In genomic region chr1:72243656-72244316, GRCm38 (mm10) we compare ENCODE assay signal across 7 mouse cellular contexts. TPM values are rescaled to one million over a fixed set of nuclear protein-coding genes. Genes with fewer than 3 reads are reported as not detected.
DNase-seq lines count a peak whose midpoint lies in the region; ATAC-seq lines count a peak whose summit lies in the region.

No protein-coding gene starts in this region.

- under 1% methylated on average over 47 of the region's 47 CpGs for WGBS in intestine, embryonic 16.5 days
- WGBS in midbrain, embryonic 11.5 days: 0% methylated on average over 45 of the region's 47 CpGs

- H3K4me3 ChIP-seq in intestine, embryonic 16.5 days (ENCODE audit: low read length): peak overlapping the region; percentile 53
- H3K4me3 ChIP-seq in midbrain, embryonic 11.5 days (ENCODE audit: low read depth, low read length): peak overlapping the region; percentile 38

- H3K9me3 ChIP-seq in intestine, embryonic 16.5 days (ENCODE audit: control insufficient read depth, low read length): no peaks in the 10 kb centered on the region
- no peaks in the 10 kb centered on the region for H3K9me3 ChIP-seq in midbrain, embryonic 11.5 days (ENCODE audit: control insufficient read depth, low read length)

- H3K27me3 ChIP-seq in intestine, embryonic 16.5 days (replicated peaks; ENCODE audit: control insufficient read depth, insufficient read depth, low read length): no peaks in the 10 kb centered on the region
- H3K27me3 ChIP-seq in midbrain, embryonic 11.5 days (ENCODE audit: control insufficient read depth, insufficient read depth, low read length): no peaks in the 10 kb centered on the region

- H3K4me2 ChIP-seq in intestine, embryonic 16.5 days (ENCODE audit: low read depth, low read length): peak overlapping the region; percentile 81
- peak overlapping the region; percentile 48 for H3K4me2 ChIP-seq in midbrain, embryonic 11.5 days

- DNase-seq in adrenal gland, adult 18-20 months (ENCODE audit: low spot score in 2 of 2): peak; percentile 95 to 97
- DNase-seq in embryo, embryonic 11 days: peak; percentile 98
- DNase-seq in gastrocnemius, postnatal 36 days: peak; percentile 96
- DNase-seq in left cerebral cortex, postnatal 36 days (ENCODE audit: low spot score in 2 of 2): peak; percentile 95 to 96
- peak; percentile 99 for DNase-seq in midbrain, embryonic 11.5 days (ENCODE audit: low spot score, missing footprints)
- DNase-seq in skeletal muscle tissue, adult 2 months (ENCODE audit: low read depth, low spot score): peak; percentile 97

- peak; percentile 94 for ATAC-seq in intestine, embryonic 16.5 days
- ATAC-seq in midbrain, embryonic 11.5 days (ENCODE audit: low FRiP score): peak; percentile 95

- intact Hi-C loops in gastrocnemius, postnatal 36 days (cut with DNase I): no loop called here
- intact Hi-C loops in left cerebral cortex, postnatal 36 days (cut with DNase I): no loop called here

- H3K27ac ChIP-seq in intestine, embryonic 16.5 days (ENCODE audit: low read length): peak overlapping the region; percentile 97
- H3K27ac ChIP-seq in midbrain, embryonic 11.5 days (ENCODE audit: low read depth, low read length): peak overlapping the region; percentile 93

- peak overlapping the region; percentile 86 for H3K9ac ChIP-seq in intestine, embryonic 16.5 days (ENCODE audit: low read depth, low read length)
- peak overlapping the region; percentile 90 for H3K9ac ChIP-seq in midbrain, embryonic 11.5 days (ENCODE audit: low read length)

- no peaks in the 10 kb centered on the region for H3K36me3 ChIP-seq in intestine, embryonic 16.5 days (ENCODE audit: control insufficient read depth, insufficient read depth, low read length)
- no peaks in the 10 kb centered on the region for H3K36me3 ChIP-seq in midbrain, embryonic 11.5 days (ENCODE audit: control insufficient read depth, insufficient read depth, low read length)

- H3K4me1 ChIP-seq in intestine, embryonic 16.5 days (ENCODE audit: control insufficient read depth, insufficient read depth, low read length): no peaks in the 10 kb centered on the region
- no peaks in the 10 kb centered on the region for H3K4me1 ChIP-seq in midbrain, embryonic 11.5 days (ENCODE audit: control insufficient read depth, insufficient read depth, low read length)

RNA-seq across cellular contexts. Expression of gene Mreg, which starts 31.7 kb away (rescaled TPM):
- 1 to 10 TPM; 2.2 to 2.3 TPM for total RNA-seq in adrenal gland, adult 18-20 months (2021)
- total RNA-seq in gastrocnemius, postnatal 36 days (2021): 10 to 100 TPM; 38.1 to 52.4 TPM
- polyA plus RNA-seq in intestine, embryonic 16.5 days (2015; fragmentation: Nextera tagmentation; extraction: Ambion mirVana): 7.5 and 13.2 TPM in 2 replicates
- 1 to 10 TPM; 3.9 to 5.4 TPM for total RNA-seq in left cerebral cortex, postnatal 36 days (2021)
- polyA plus RNA-seq in midbrain, embryonic 11.5 days (2014; fragmentation: Nextera tagmentation; extraction: Ambion mirVana): 5.5 and 6.3 TPM in 2 replicates

RNA-seq across cellular contexts. Expression of gene Pecr, which starts 40.3 kb away (rescaled TPM):
- 10 to 100 TPM; 26.5 to 30.5 TPM for total RNA-seq in adrenal gland, adult 18-20 months (2021)
- 10 to 100 TPM; 16.6 to 18.9 TPM for total RNA-seq in gastrocnemius, postnatal 36 days (2021)
- 82.7 and 96.5 TPM in 2 replicates for polyA plus RNA-seq in intestine, embryonic 16.5 days (2015; fragmentation: Nextera tagmentation; extraction: Ambion mirVana)
- 1 to 10 TPM; 3.7 to 5.2 TPM for total RNA-seq in left cerebral cortex, postnatal 36 days (2021)
- polyA plus RNA-seq in midbrain, embryonic 11.5 days (2014; fragmentation: Nextera tagmentation; extraction: Ambion mirVana): 14.5 and 14.7 TPM in 2 replicates

RNA-seq across cellular contexts. Expression of gene Tmem169, which starts 40.4 kb away (rescaled TPM):
- total RNA-seq in adrenal gland, adult 18-20 months (2021): under 1 TPM; 0.33 to 0.48 TPM
- not detected for total RNA-seq in gastrocnemius, postnatal 36 days (2021)
- 2.1 and 2.3 TPM in 2 replicates for polyA plus RNA-seq in intestine, embryonic 16.5 days (2015; fragmentation: Nextera tagmentation; extraction: Ambion mirVana)
- total RNA-seq in left cerebral cortex, postnatal 36 days (2021): 10 to 100 TPM; 19.2 to 21.8 TPM
- 14.2 and 14.4 TPM in 2 replicates for polyA plus RNA-seq in midbrain, embryonic 11.5 days (2014; fragmentation: Nextera tagmentation; extraction: Ambion mirVana)

Comparison
In these comparisons a context has a peak if more than half of its experiments do, and no peak if none do; other contexts are left out.
1. Peak in every context shown above with its lines: DNase-seq, ATAC-seq, H3K4me3 ChIP-seq and H3K27ac ChIP-seq.
2. RNA of gene Mreg, which starts 31.7 kb away (total RNA-seq): 38.1 to 52.4 TPM in gastrocnemius, postnatal 36 days; 3.9 to 5.4 TPM in left cerebral cortex, postnatal 36 days and 2.2 to 2.3 TPM in adrenal gland, adult 18-20 months; every median in the first group is over 4 times any median in the second.
3. RNA of gene Tmem169, which starts 40.4 kb away (total RNA-seq): 19.2 to 21.8 TPM in left cerebral cortex, postnatal 36 days; 0.33 to 0.48 TPM in adrenal gland, adult 18-20 months and not detected in gastrocnemius, postnatal 36 days; every median in the first group is over 10 times any median in the second.